Mouse (Mus musculus): ENCODE data around the gene Pinlyp. TPM values are rescaled to one million over a fixed set of nuclear protein-coding genes. Genes with fewer than 3 reads are reported as not detected.

The Pinlyp gene
- polyA plus RNA-seq (2014; fragmentation: Illumina TruSeq; extraction: RNeasy Lipid Tissue Mini Kit (QIAGEN cat#74804); ENCODE audit: low read depth, low replicate concordance): not detected

DNA sequence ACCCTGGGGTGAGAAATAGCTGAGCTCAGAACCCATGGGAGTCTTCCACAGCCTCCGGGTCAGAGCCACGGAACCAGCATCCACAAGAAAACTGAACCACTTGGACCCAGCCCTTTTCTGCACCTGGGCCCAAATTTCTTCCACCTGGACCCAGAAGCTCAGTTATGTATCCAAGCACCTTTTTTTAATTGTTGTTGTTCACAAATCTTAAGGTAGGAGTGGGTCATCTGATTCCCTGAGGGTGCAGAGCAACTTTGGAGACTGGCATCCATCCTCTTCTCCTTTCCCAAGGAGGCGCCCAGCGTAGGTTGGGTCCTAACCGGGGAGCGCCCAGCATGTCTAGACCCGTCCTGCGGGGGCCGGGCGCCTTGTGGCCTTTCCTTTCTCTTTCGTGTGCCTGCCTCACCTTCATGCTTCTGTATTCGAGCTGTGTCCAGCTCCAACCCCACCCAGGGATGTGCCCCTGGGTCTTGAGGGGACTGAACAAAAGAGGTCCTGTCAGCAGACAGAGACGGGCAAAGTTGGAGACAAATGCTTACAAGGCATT lies at the start of gene Pinlyp, which contains the start of gene Xrcc1:
TSS of gene Pinlyp (minus strand) at position 51 of the 547 bp plus-strand sequence.
TSS of gene Xrcc1 (plus strand) at position 222 of the 547 bp plus-strand sequence.

DNA sequence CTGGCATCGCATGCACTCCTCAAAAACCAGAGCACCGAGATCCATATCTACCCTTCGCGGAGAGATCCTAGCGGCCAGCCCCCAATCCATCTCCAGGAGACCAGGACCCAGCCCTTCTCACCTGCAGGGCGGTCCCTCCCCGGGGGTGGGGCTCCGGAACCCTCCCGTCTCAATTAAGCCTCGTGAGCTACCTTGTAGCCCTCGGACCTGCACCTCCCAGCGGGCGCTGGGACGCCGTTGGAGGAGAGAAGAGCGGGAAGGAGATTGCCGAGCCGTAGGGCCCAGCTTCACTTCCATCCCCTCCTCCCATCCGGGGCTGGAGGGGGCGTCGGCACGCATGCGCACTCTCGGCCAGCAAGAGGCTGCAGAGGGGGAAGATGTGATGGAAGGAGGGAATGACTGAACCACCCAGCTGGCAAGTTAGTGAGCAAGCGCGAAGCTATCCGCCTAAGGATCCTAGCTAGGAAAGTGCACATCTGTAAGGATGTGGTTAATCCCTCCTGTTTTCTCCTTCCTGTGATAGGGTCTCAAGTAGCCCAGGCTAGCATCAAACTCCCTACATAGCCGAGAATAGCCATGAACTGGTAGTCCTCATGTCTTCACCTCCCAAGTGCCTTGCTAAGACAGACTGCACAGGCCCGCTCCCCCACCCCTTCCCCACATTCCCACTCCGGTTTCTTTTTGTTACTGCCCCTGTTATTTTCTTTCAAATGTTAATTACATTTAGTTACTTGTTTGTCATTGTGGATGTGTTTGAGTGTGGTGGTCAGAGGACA lies 41.6 kb upstream of the Pinlyp start, which contains the start of the genes Ethe1 and Zfp575:
TSS of gene Ethe1 (plus strand) at position 214 of the 776 bp plus-strand sequence.
TSS of gene Zfp575 (minus strand) at position 312 of the 776 bp plus-strand sequence.

DNA sequence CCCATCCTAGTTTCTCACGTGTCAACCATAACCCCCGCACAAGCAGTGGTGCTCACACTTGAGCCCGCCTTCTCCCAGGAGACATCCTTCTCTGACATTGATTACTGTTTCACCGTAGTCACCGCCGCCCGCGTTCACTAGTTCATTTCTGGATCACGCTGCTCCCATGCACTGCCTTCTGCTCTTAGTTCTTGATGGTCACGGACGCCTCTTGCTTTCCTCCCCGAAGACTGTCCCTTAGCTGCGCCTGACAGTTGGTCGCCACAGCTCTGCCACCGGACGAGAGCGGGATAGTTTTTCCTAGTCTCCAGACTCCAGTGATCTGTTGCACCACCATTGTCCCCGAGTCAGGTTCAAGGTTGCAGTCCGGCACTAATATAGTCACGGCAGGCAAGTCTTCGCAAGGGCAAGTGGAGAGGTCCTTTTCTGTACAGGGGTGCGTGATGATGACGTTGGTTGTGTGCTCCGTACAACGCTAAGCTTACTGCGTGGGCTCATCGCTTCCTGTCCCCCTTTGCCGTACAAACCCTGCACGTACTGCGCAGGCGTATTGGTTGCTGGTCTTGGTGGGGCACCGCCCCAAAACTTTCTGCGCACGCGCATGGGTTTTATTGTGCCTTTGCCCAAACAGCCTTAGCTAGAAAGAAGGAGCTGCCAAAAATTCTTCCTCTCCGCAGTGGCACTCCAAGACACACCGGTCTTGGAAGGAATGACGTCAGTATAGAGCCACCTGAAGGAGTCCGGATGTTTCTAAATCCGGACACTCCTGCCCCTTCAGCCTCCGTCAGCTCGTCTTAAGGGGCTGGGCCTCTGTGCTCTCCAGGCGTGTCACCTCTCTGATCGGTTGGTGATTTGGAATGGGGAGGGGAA lies 15.6 kb downstream of the Pinlyp start, which contains the start of gene Irgq:
TSS of gene Irgq (plus strand) at position 628 of the 870 bp plus-strand sequence.

DNA sequence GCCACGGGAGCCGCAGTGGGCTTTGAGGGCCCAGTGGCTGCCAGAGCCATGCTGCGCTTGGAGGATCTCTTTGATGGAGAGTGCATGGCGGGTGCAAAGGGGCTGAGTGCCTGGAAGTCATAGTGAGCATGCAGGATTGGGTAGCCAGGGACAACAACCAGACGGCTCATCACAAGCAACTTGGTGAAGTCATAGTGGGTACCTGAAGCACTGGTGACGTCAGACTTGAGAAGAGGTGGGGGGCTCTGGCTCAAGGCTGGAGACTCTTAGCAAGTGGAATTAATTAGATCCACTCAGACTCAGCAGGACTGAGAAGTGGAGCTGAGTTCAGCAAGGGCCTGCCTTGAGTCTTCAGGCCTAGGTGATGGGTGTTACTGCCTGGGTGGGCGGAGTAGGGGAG lies 33.6 kb downstream of the Pinlyp start, which contains the start of gene AC161166.1:
TSS of gene AC161166.1 (minus strand) at position 101 of the 400 bp plus-strand sequence.

DNA sequence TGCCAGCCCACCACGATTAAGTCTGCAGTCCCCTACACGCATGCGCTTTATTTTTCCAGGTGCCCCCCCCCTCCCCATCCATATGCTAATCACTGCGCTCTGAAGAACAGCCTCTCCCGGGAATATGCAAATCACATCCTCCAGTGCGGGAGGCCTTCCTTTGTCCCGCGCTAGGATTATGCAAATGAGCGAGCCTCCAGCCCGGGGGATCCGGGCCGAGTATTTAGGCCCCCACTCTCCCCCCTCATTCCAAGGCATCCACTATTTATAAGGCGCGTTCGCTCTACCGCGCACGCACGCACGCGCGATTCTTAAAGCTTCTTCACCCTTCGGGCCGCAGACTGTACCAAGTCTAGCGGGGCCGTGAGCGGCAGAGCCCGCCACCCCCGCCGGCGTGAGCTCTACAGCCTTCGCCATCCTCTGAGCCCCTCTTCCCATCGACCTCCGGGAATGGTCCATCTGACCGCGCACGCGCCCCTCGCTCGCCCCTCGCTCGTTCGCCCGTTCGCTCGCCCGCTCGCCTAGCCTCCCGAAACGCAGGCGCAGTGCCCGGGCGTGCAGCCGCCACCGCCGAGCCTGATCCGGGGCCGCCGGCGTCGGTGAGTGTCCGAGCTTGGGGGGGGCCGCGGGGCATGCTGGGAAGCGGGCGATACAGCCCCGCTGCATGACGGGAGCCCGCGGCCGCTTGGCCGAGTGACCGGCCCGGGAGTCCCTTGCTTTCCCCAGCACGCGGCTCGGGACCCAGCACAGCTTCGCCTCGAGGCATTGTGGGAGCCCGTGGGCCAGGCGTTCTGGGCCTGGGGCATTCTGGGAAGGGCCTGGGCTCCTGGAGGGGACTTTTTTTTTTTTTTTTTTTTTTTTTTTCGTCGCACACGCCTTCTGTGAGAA lies 38.8 kb downstream of the Pinlyp start, which contains the start of gene Zfp428:
TSS of gene Zfp428 (plus strand) at position 169 of the 888 bp plus-strand sequence.

Other genes with a start within 250 kb of the Pinlyp start
- 12.2 TPM for gene Zfp61, start 244.9 kb downstream of the Pinlyp start, polyA plus RNA-seq (2014; fragmentation: Illumina TruSeq; extraction: RNeasy Lipid Tissue Mini Kit (QIAGEN cat#74804); ENCODE audit: low read depth, low replicate concordance)
- gene Zfp94, start 229.5 kb downstream of the Pinlyp start, polyA plus RNA-seq (2014; fragmentation: Illumina TruSeq; extraction: RNeasy Lipid Tissue Mini Kit (QIAGEN cat#74804); ENCODE audit: low read depth, low replicate concordance): 6.8 TPM
- gene Tescl, start 212.2 kb downstream of the Pinlyp start, polyA plus RNA-seq (2014; fragmentation: Illumina TruSeq; extraction: RNeasy Lipid Tissue Mini Kit (QIAGEN cat#74804); ENCODE audit: low read depth, low replicate concordance): 3.5 TPM
- not detected for gene Lypd5, start 196.9 kb downstream of the Pinlyp start, polyA plus RNA-seq (2014; fragmentation: Illumina TruSeq; extraction: RNeasy Lipid Tissue Mini Kit (QIAGEN cat#74804); ENCODE audit: low read depth, low replicate concordance)
- gene Kcnn4, start 175.9 kb downstream of the Pinlyp start, polyA plus RNA-seq (2014; fragmentation: Illumina TruSeq; extraction: RNeasy Lipid Tissue Mini Kit (QIAGEN cat#74804); ENCODE audit: low read depth, low replicate concordance): 6.2 TPM
- gene Smg9, start 146.5 kb downstream of the Pinlyp start, polyA plus RNA-seq (2014; fragmentation: Illumina TruSeq; extraction: RNeasy Lipid Tissue Mini Kit (QIAGEN cat#74804); ENCODE audit: low read depth, low replicate concordance): 26.5 TPM
- gene Irgc1, start 93.8 kb downstream of the Pinlyp start, polyA plus RNA-seq (2014; fragmentation: Illumina TruSeq; extraction: RNeasy Lipid Tissue Mini Kit (QIAGEN cat#74804); ENCODE audit: low read depth, low replicate concordance): 18.3 TPM
- 6.9 TPM for gene Plaur, start 83.6 kb downstream of the Pinlyp start, polyA plus RNA-seq (2014; fragmentation: Illumina TruSeq; extraction: RNeasy Lipid Tissue Mini Kit (QIAGEN cat#74804); ENCODE audit: low read depth, low replicate concordance)
- gene Cadm4, start 64.1 kb downstream of the Pinlyp start, polyA plus RNA-seq (2014; fragmentation: Illumina TruSeq; extraction: RNeasy Lipid Tissue Mini Kit (QIAGEN cat#74804); ENCODE audit: low read depth, low replicate concordance): 5.4 TPM
- gene Zfp428, start 39.1 kb downstream of the Pinlyp start, polyA plus RNA-seq (2014; fragmentation: Illumina TruSeq; extraction: RNeasy Lipid Tissue Mini Kit (QIAGEN cat#74804); ENCODE audit: low read depth, low replicate concordance): 3.0 TPM
- 3.2 TPM for gene AC161166.1, start 33.7 kb downstream of the Pinlyp start, polyA plus RNA-seq (2014; fragmentation: Illumina TruSeq; extraction: RNeasy Lipid Tissue Mini Kit (QIAGEN cat#74804); ENCODE audit: low read depth, low replicate concordance)
- gene Irgq, start 15.4 kb downstream of the Pinlyp start, polyA plus RNA-seq (2014; fragmentation: Illumina TruSeq; extraction: RNeasy Lipid Tissue Mini Kit (QIAGEN cat#74804); ENCODE audit: low read depth, low replicate concordance): 13.2 TPM
- gene Xrcc1, start 171 bp upstream of the Pinlyp start, polyA plus RNA-seq (2014; fragmentation: Illumina TruSeq; extraction: RNeasy Lipid Tissue Mini Kit (QIAGEN cat#74804); ENCODE audit: low read depth, low replicate concordance): 31.9 TPM
- 7.0 TPM for gene Ethe1, start 41.4 kb upstream of the Pinlyp start, polyA plus RNA-seq (2014; fragmentation: Illumina TruSeq; extraction: RNeasy Lipid Tissue Mini Kit (QIAGEN cat#74804); ENCODE audit: low read depth, low replicate concordance)
- 0.17 TPM for gene Zfp575, start 41.5 kb upstream of the Pinlyp start, polyA plus RNA-seq (2014; fragmentation: Illumina TruSeq; extraction: RNeasy Lipid Tissue Mini Kit (QIAGEN cat#74804); ENCODE audit: low read depth, low replicate concordance)
- gene Phldb3, start 64.6 kb upstream of the Pinlyp start, polyA plus RNA-seq (2014; fragmentation: Illumina TruSeq; extraction: RNeasy Lipid Tissue Mini Kit (QIAGEN cat#74804); ENCODE audit: low read depth, low replicate concordance): 4.5 TPM
- 1.2 TPM for gene Lypd3, start 90.4 kb upstream of the Pinlyp start, polyA plus RNA-seq (2014; fragmentation: Illumina TruSeq; extraction: RNeasy Lipid Tissue Mini Kit (QIAGEN cat#74804); ENCODE audit: low read depth, low replicate concordance)
- 5.0 TPM for gene Tex101, start 130.6 kb upstream of the Pinlyp start, polyA plus RNA-seq (2014; fragmentation: Illumina TruSeq; extraction: RNeasy Lipid Tissue Mini Kit (QIAGEN cat#74804); ENCODE audit: low read depth, low replicate concordance)
- gene BC049730, start 163.1 kb upstream of the Pinlyp start, polyA plus RNA-seq (2014; fragmentation: Illumina TruSeq; extraction: RNeasy Lipid Tissue Mini Kit (QIAGEN cat#74804); ENCODE audit: low read depth, low replicate concordance): 1.4 TPM
- 1.3 TPM for gene Gm4763, start 180.8 kb upstream of the Pinlyp start, polyA plus RNA-seq (2014; fragmentation: Illumina TruSeq; extraction: RNeasy Lipid Tissue Mini Kit (QIAGEN cat#74804); ENCODE audit: low read depth, low replicate concordance)
- gene Cd177, start 214.2 kb upstream of the Pinlyp start, polyA plus RNA-seq (2014; fragmentation: Illumina TruSeq; extraction: RNeasy Lipid Tissue Mini Kit (QIAGEN cat#74804); ENCODE audit: low read depth, low replicate concordance): 1.2 TPM
- 509 TPM for gene Ceacam10, start 231.1 kb upstream of the Pinlyp start, polyA plus RNA-seq (2014; fragmentation: Illumina TruSeq; extraction: RNeasy Lipid Tissue Mini Kit (QIAGEN cat#74804); ENCODE audit: low read depth, low replicate concordance)